Comparison of ENCODE assay signal across 25 mouse cellular contexts in genomic region chr12:14927580-14927979, GRCm38 (mm10).
DNase-seq lines count a peak whose midpoint lies in the region; ATAC-seq lines count a peak whose summit lies in the region.
"Had no signal": no experiment of that assay in that cellular context is flagged by ENCODE, and none has a peak within 500 bp of the region (broad histone marks: within the 10 kb centered on the region; RNA-seq: fewer than 3 reads in every experiment).

No protein-coding gene starts in this region.

- no peak overlapping the region for H3K4me2 ChIP-seq in midbrain, embryonic 13.5 days (replicated peaks)
- H3K4me2 ChIP-seq in forebrain, embryonic 15.5 days (replicated peaks): no peak overlapping the region
- no peak overlapping the region for H3K4me2 ChIP-seq in neural tube, embryonic 13.5 days
- H3K4me2 ChIP-seq: embryonic facial prominence, embryonic 12.5 days; heart, embryonic 15.5 days; limb, embryonic 13.5 days; liver, embryonic 12.5 days had no signal

- H3K4me3 ChIP-seq in midbrain, embryonic 13.5 days (replicated peaks): no peak overlapping the region
- H3K4me3 ChIP-seq in midbrain, embryonic 10.5 days: no peak overlapping the region
- no peak overlapping the region for H3K4me3 ChIP-seq in forebrain, embryonic 15.5 days
- no peak overlapping the region for H3K4me3 ChIP-seq in neural tube, embryonic 13.5 days
- H3K4me3 ChIP-seq: embryonic facial prominence, embryonic 12.5 days; heart, embryonic 15.5 days; layer of hippocampus, adult 2 months; limb, embryonic 13.5 days; liver, embryonic 12.5 days had no signal

- DNase-seq in midbrain, embryonic 10.5 days (ENCODE audit: low spot score): no peak
- peak; percentile 2 for DNase-seq in brain, adult 2 months (ENCODE audit: low read depth, low spot score)
- no peak for DNase-seq in adrenal gland, adult (ENCODE audit: inconsistent age in 2 of 2, low spot score in 1 of 2)
- DNase-seq in left cerebral cortex, postnatal 4 days: no peak
- DNase-seq: adrenal gland, postnatal 36 days; B cell, adult 2 months; cerebellum, adult 18-20 months; cerebellum, postnatal 14 days; kidney, adult 9 months; kidney, postnatal 25 days; lung, adult 18-20 months; lung, postnatal 10 days; thymus, adult 18-20 months; thymus, postnatal 36 days had no signal

- H3K4me1 ChIP-seq in midbrain, embryonic 13.5 days (replicated peaks): no peaks in the 10 kb centered on the region
- H3K4me1 ChIP-seq in midbrain, embryonic 10.5 days: peaks cover 12% of the 10 kb centered on the region
- H3K4me1 ChIP-seq in forebrain, embryonic 15.5 days: peaks cover 4% of the 10 kb centered on the region; the same call in 1 of the 2 replicates
- H3K4me1 ChIP-seq in neural tube, embryonic 13.5 days (replicated peaks): no peaks in the 10 kb centered on the region
- H3K4me1 ChIP-seq: embryonic facial prominence, embryonic 12.5 days; heart, embryonic 15.5 days; limb, embryonic 13.5 days; liver, embryonic 12.5 days had no signal

- H3K27ac ChIP-seq in midbrain, embryonic 13.5 days: no peak overlapping the region
- H3K27ac ChIP-seq in midbrain, embryonic 10.5 days (replicated peaks): no peak overlapping the region
- no peak overlapping the region; the same call in 1 of the 2 replicates for H3K27ac ChIP-seq in forebrain, embryonic 15.5 days (replicated peaks)
- no peak overlapping the region for H3K27ac ChIP-seq in neural tube, embryonic 13.5 days (replicated peaks)
- H3K27ac ChIP-seq: embryonic facial prominence, embryonic 12.5 days; heart, embryonic 15.5 days; layer of hippocampus, adult 2 months; limb, embryonic 13.5 days; liver, embryonic 12.5 days had no signal

- no peaks in the 10 kb centered on the region for H3K9me3 ChIP-seq in midbrain, embryonic 13.5 days
- H3K9me3 ChIP-seq in midbrain, embryonic 10.5 days (replicated peaks): no peaks in the 10 kb centered on the region
- H3K9me3 ChIP-seq in forebrain, embryonic 15.5 days: no peaks in the 10 kb centered on the region
- H3K9me3 ChIP-seq in neural tube, embryonic 13.5 days: no peaks in the 10 kb centered on the region
- H3K9me3 ChIP-seq: embryonic facial prominence, embryonic 12.5 days; heart, embryonic 15.5 days; limb, embryonic 13.5 days; liver, embryonic 12.5 days had no signal

- ATAC-seq in midbrain, embryonic 13.5 days: peak; percentile 55; the same call in 1 of the 2 replicates
- peak; percentile 67 for ATAC-seq in forebrain, embryonic 15.5 days (replicated peaks)
- peak; percentile 56; the same call in 1 of the 2 replicates for ATAC-seq in neural tube, embryonic 13.5 days (ENCODE audit: low read depth)
- ATAC-seq: hindbrain, embryonic 16.5 days; intestine, embryonic 16.5 days; liver, embryonic 12.5 days had no signal

- no peak overlapping the region for H3K9ac ChIP-seq in midbrain, embryonic 13.5 days (replicated peaks)
- no peak overlapping the region for H3K9ac ChIP-seq in forebrain, embryonic 15.5 days (replicated peaks)
- no peak overlapping the region for H3K9ac ChIP-seq in neural tube, embryonic 13.5 days
- H3K9ac ChIP-seq: embryonic facial prominence, embryonic 12.5 days; heart, embryonic 15.5 days; limb, embryonic 13.5 days; liver, embryonic 12.5 days had no signal

- H3K27me3 ChIP-seq in midbrain, embryonic 13.5 days: 0 out of 2 replicates have a peak, but pooled peaks cover 4% of the 10 kb centered on the region
- H3K27me3 ChIP-seq in midbrain, embryonic 10.5 days (ENCODE audit: low read depth, poor library complexity, severe bottlenecking): no peaks in the 10 kb centered on the region
- H3K27me3 ChIP-seq in forebrain, embryonic 15.5 days: no peaks in the 10 kb centered on the region
- no peaks in the 10 kb centered on the region for H3K27me3 ChIP-seq in neural tube, embryonic 13.5 days
- H3K27me3 ChIP-seq: CH12.LX; embryonic facial prominence, embryonic 12.5 days; heart, embryonic 15.5 days; limb, embryonic 13.5 days; liver, embryonic 12.5 days had no signal

- H3K36me3 ChIP-seq in midbrain, embryonic 13.5 days: no peaks in the 10 kb centered on the region
- H3K36me3 ChIP-seq in midbrain, embryonic 10.5 days: no peaks in the 10 kb centered on the region
- H3K36me3 ChIP-seq in forebrain, embryonic 15.5 days: no peaks in the 10 kb centered on the region
- no peaks in the 10 kb centered on the region for H3K36me3 ChIP-seq in neural tube, embryonic 13.5 days
- H3K36me3 ChIP-seq: embryonic facial prominence, embryonic 12.5 days; heart, embryonic 15.5 days; limb, embryonic 13.5 days; liver, embryonic 12.5 days had no signal

- intact Hi-C loops in left cerebral cortex, postnatal 4 days (cut with DNase I): no loop called here

- 17% methylated on average over 1 of the region's 1 CpGs for WGBS in midbrain, embryonic 13.5 days
- 57% methylated on average over 1 of the region's 1 CpGs for WGBS in midbrain, embryonic 10.5 days
- WGBS in forebrain, embryonic 15.5 days: 10% methylated on average over 1 of the region's 1 CpGs
- 31% methylated on average over 1 of the region's 1 CpGs for WGBS in neural tube, embryonic 13.5 days
